Mouse (Mus musculus) neural tube, embryonic 14.5 days (tissue): ENCODE measurements around the gene Mgat4b. TPM values are rescaled to one million over a fixed set of nuclear protein-coding genes. Genes with fewer than 3 reads are reported as not detected.

Experiments used
- microRNA-seq: library from miRNA; unstranded; fragments of <30 nt; microRNA quantifications from one replicate; pipeline ENCODE4, GENCODE M21; 2016
- polyA plus RNA-seq: library from polyadenylated mRNA; unstranded; fragments of >200 nt; fragmentation: Nextera tagmentation; extraction: Ambion mirVana; gene quantifications from 2 replicates; pipeline ENCODE4 v1.2.1, GENCODE M21; 2014

The Mgat4b gene
- polyA plus RNA-seq, 1 experiment from 2014 or later = 52.0 TPM

Small RNAs within 50 kb of the gene (microRNA-seq; reads per million reads assigned to microRNA genes)
- 0.85 reads per million for gene Mir6919

Other genes with a start within 250 kb of the Mgat4b start
- gene Rnf130, start 185.5 kb upstream of the Mgat4b start, polyA plus RNA-seq = 64.4 and 71.3 TPM in 2 replicates
- 30.3 and 42.5 TPM in 2 replicates for gene Tbc1d9b, start 79.5 kb upstream of the Mgat4b start, polyA plus RNA-seq
- 38.1 and 48.3 TPM in 2 replicates for gene Mrnip, start 36.4 kb upstream of the Mgat4b start, polyA plus RNA-seq
- 377 and 383 TPM in 2 replicates for gene Sqstm1, start 63 bp upstream of the Mgat4b start, polyA plus RNA-seq
- gene Ltc4s, start 27.7 kb downstream of the Mgat4b start, polyA plus RNA-seq = 1.3 and 3.3 TPM in 2 replicates
- gene Maml1, start 81.4 kb downstream of the Mgat4b start, polyA plus RNA-seq = 3.5 and 4.4 TPM in 2 replicates
- 205 and 227 TPM in 2 replicates for gene Canx, start 114.8 kb downstream of the Mgat4b start, polyA plus RNA-seq
- gene Cby3, start 143.6 kb downstream of the Mgat4b start, polyA plus RNA-seq = 0.81 and 0.92 TPM in 2 replicates
- 441 and 486 TPM in 2 replicates for gene Hnrnph1, start 166.1 kb downstream of the Mgat4b start, polyA plus RNA-seq
- 25.6 and 31.9 TPM in 2 replicates for gene Rufy1, start 220.2 kb downstream of the Mgat4b start, polyA plus RNA-seq